Mouse (Mus musculus): ENCODE measurements around the gene Nup93. TPM values are rescaled to one million over a fixed set of nuclear protein-coding genes. Genes with fewer than 3 reads are reported as not detected.

Nup93 gene
- polyA plus RNA-seq (2014; fragmentation: Illumina TruSeq; extraction: RNeasy Lipid Tissue Mini Kit (QIAGEN cat#74804); ENCODE audit: low replicate concordance): 6.1 TPM

DNA sequence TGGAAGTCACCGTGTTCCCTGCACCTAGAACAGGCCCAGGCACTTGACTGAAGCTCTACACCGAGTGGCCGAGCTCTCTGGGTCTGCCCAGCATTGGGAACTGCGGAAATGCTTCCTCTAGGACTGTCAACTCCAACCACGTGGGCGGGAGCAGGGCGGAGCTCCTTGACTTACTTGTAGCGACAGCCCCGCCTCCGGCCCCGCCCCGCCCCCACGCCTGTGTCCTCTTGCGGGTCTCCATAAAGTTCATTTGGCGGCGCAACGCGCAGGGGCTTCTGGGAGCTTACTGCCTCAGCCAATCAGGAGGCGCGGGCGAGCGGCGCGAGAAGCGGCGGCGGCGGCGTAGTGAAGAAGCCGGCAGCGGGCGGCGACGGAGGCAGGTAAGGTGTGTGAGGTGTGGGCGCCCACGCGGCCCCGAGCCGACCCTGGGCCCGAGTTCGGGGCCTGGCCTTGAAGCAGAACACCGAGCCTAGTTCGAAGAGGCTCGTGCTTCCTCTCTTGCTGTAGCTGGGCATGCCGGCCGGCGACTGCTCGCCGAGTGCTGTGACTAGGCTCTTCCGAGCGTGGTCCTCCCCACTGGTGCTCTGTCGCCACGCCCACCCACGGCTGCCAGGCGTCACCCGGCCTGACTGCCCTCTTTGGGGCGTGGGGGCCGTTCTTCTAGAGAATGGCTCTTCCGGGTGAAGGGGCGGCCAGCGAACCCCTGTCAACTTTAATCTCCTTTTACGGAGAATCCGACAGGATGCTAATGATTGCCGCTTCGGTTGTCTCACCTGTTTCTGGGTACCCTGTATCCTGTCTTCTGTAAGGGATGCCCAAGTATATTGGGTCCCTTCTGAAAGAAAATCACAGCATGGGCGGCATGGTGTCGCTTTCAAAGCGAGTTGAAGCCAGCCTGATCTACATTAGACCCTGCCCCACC lies at the start of gene Nup93:
Gene Nup93, plus strand, starts transcription at position 313 of the 922 bp plus-strand sequence.

DNA sequence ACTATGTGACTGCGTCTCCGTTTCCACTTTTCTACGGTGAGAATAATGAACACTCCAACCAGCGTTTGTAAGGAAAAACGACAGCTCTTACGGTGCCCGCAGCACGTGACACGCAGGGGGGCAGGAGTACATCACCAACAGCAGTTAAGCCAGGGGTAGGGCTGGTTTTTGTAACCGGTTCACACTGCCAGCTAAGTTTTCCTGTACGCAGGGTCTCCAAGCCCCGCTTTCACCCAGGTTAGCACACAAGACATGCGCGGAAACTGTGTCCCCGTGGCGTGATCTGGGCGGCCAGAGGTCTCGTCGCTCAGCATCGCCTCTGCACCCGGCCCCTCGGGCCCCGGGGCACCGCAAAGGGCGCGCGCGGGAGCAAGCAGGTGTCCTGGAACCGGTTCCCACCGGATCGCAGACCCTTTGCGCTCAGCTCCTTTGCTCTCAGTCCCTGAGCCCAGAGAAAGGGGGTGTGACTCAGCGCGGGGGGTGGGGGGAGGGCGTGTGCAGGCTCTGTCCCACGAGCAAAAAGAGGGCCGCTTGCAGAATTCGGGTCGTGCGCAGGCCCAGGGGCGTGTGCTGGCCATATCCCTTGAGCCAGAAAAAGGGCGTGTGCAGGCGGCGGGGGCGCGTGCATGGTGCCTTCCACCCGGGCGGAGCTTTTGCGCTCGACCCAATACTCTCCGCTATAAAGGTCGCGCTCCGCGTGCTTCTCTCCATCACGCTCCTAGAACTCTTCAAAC lies 42.1 kb upstream of the Nup93 start, which contains the start of gene Mt2:
Gene Mt2, plus strand, starts transcription at position 590 of the 734 bp plus-strand sequence.

GRCm38 (mm10) chr8:94178857-94179712 lies 35.3 kb upstream of the Nup93 start, which contains the start of gene Mt1:
Gene Mt1 (plus strand): TSS chr8:94179082.

GRCm38 (mm10) chr8:94328932-94329728 lies 114.8 kb downstream of the Nup93 start, which contains the start of gene Slc12a3:
Gene Slc12a3 (plus strand): TSS chr8:94329201.

Other genes starting within 250 kb of the Nup93 start
- gene Amfr, start 201.7 kb upstream of the Nup93 start, polyA plus RNA-seq (2014; fragmentation: Illumina TruSeq; extraction: RNeasy Lipid Tissue Mini Kit (QIAGEN cat#74804); ENCODE audit: low replicate concordance): 65.2 TPM
- 89.8 TPM for gene Nudt21, start 177.5 kb upstream of the Nup93 start, polyA plus RNA-seq (2014; fragmentation: Illumina TruSeq; extraction: RNeasy Lipid Tissue Mini Kit (QIAGEN cat#74804); ENCODE audit: low replicate concordance)
- 17.6 TPM for gene Ogfod1, start 177.4 kb upstream of the Nup93 start, polyA plus RNA-seq (2014; fragmentation: Illumina TruSeq; extraction: RNeasy Lipid Tissue Mini Kit (QIAGEN cat#74804); ENCODE audit: low replicate concordance)
- gene Bbs2, start 115.6 kb upstream of the Nup93 start, polyA plus RNA-seq (2014; fragmentation: Illumina TruSeq; extraction: RNeasy Lipid Tissue Mini Kit (QIAGEN cat#74804); ENCODE audit: low replicate concordance): 1.9 TPM
- gene Mt4, start 77.4 kb upstream of the Nup93 start, polyA plus RNA-seq (2014; fragmentation: Illumina TruSeq; extraction: RNeasy Lipid Tissue Mini Kit (QIAGEN cat#74804); ENCODE audit: low replicate concordance): not detected
- gene Mt3, start 62.0 kb upstream of the Nup93 start, polyA plus RNA-seq (2014; fragmentation: Illumina TruSeq; extraction: RNeasy Lipid Tissue Mini Kit (QIAGEN cat#74804); ENCODE audit: low replicate concordance): not detected
- gene Mt2, start 41.9 kb upstream of the Nup93 start, polyA plus RNA-seq (2014; fragmentation: Illumina TruSeq; extraction: RNeasy Lipid Tissue Mini Kit (QIAGEN cat#74804); ENCODE audit: low replicate concordance): 6.7 TPM
- gene Mt1, start 35.5 kb upstream of the Nup93 start, polyA plus RNA-seq (2014; fragmentation: Illumina TruSeq; extraction: RNeasy Lipid Tissue Mini Kit (QIAGEN cat#74804); ENCODE audit: low replicate concordance): 2.2 TPM
- gene Slc12a3, start 114.6 kb downstream of the Nup93 start, polyA plus RNA-seq (2014; fragmentation: Illumina TruSeq; extraction: RNeasy Lipid Tissue Mini Kit (QIAGEN cat#74804); ENCODE audit: low replicate concordance): not detected
- gene Herpud1, start 171.9 kb downstream of the Nup93 start, polyA plus RNA-seq (2014; fragmentation: Illumina TruSeq; extraction: RNeasy Lipid Tissue Mini Kit (QIAGEN cat#74804); ENCODE audit: low replicate concordance): 108 TPM
- 8.2 TPM for gene Nlrc5, start 219.8 kb downstream of the Nup93 start, polyA plus RNA-seq (2014; fragmentation: Illumina TruSeq; extraction: RNeasy Lipid Tissue Mini Kit (QIAGEN cat#74804); ENCODE audit: low replicate concordance)